Mouse (Mus musculus): ENCODE data around the gene 1700067K01Rik. TPM values are rescaled to one million over a fixed set of nuclear protein-coding genes. Genes with fewer than 3 reads are reported as not detected.

Gene 1700067K01Rik
- polyA plus RNA-seq, 1 experiment from 2014 or later: 1.1 TPM

GRCm38 (mm10) chr8:84012499-84013165 lies 11.3 kb downstream of the 1700067K01Rik start:
- no peak for ATAC-seq
- 2% methylated on average over 35 of the region's 35 CpGs for WGBS
- Histone ChIP-seq H3K27me3 (ENCODE audit: control insufficient read depth, insufficient read depth, low read depth, low read length) (peaks cover 22% of the 10 kb centered on the region), H3K9ac (ENCODE audit: low read depth, low read length) (peak overlapping the region; percentile 40; the same call in 1 of the 2 replicates), H3K36me3 (ENCODE audit: control insufficient read depth, insufficient read depth, low read length) (no peaks in the 10 kb centered on the region), H3K4me3 (ENCODE audit: low read depth, low read length) (peak overlapping the region; percentile 58), H3K4me1 (ENCODE audit: control insufficient read depth, insufficient read depth, low read length) (peaks cover 22% of the 10 kb centered on the region), H3K27ac (ENCODE audit: low read length) (no peak overlapping the region), H3K4me2 (ENCODE audit: low read length) (peak overlapping the region; percentile 94), H3K9me3 (replicated peaks; ENCODE audit: control insufficient read depth, low read length, poor library complexity, severe bottlenecking) (no peaks in the 10 kb centered on the region)

DNA sequence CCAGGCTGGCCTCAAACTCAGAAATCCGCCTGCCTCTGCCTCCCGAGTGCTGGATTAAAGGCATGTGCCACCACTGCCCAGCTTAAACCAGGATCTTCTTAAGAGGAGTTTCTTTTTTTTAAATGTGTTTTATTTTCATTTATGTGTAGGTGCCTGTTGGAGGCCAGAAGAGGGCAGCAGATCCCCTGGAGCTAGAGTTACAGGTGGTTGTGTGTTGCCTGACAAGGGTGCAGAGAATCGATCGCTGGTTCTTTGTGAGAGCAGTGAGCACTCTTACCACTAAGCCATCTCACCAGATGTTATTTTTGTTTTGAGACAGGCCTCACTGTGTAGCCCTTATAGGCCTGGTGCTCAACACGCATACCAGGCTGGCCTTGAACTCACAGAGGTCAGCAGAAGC lies 14.5 kb downstream of the 1700067K01Rik start:
- H3K4me1 ChIP-seq (ENCODE audit: control insufficient read depth, insufficient read depth, low read length): peaks cover 16% of the 10 kb centered on the region

GRCm38 (mm10) chr8:84019738-84020137 lies 18.4 kb downstream of the 1700067K01Rik start:
- H3K9me3 ChIP-seq (replicated peaks; ENCODE audit: control insufficient read depth, low read length, poor library complexity, severe bottlenecking): no peaks in the 10 kb centered on the region
- H3K9ac ChIP-seq (ENCODE audit: low read depth, low read length): no peak overlapping the region
- no peaks in the 10 kb centered on the region; the same call in 1 of the 2 replicates for H3K4me1 ChIP-seq (ENCODE audit: control insufficient read depth, insufficient read depth, low read length)
- H3K27ac ChIP-seq (ENCODE audit: low read length): no peak overlapping the region
- no peak overlapping the region for H3K4me3 ChIP-seq (ENCODE audit: low read depth, low read length)
- H3K36me3 ChIP-seq (ENCODE audit: control insufficient read depth, insufficient read depth, low read length): no peaks in the 10 kb centered on the region
- peaks cover 12% of the 10 kb centered on the region for H3K27me3 ChIP-seq (ENCODE audit: control insufficient read depth, insufficient read depth, low read depth, low read length)
- H3K4me2 ChIP-seq (ENCODE audit: low read length): no peak overlapping the region
- ATAC-seq: no peak
- WGBS: 86% methylated on average over 9 of the region's 9 CpGs

More for the DNA sequence above, 14.5 kb downstream of the 1700067K01Rik start:
- H3K27ac ChIP-seq (ENCODE audit: low read length): no peak overlapping the region
- no peaks in the 10 kb centered on the region for H3K9me3 ChIP-seq (replicated peaks; ENCODE audit: control insufficient read depth, low read length, poor library complexity, severe bottlenecking)
- H3K9ac ChIP-seq (ENCODE audit: low read depth, low read length): no peak overlapping the region
- ATAC-seq: no peak
- peaks cover 21% of the 10 kb centered on the region for H3K27me3 ChIP-seq (ENCODE audit: control insufficient read depth, insufficient read depth, low read depth, low read length)
- 94% methylated on average over 5 of the region's 5 CpGs for WGBS
- H3K36me3 ChIP-seq (ENCODE audit: control insufficient read depth, insufficient read depth, low read length): no peaks in the 10 kb centered on the region
- no peak overlapping the region for H3K4me3 ChIP-seq (ENCODE audit: low read depth, low read length)
- no peak overlapping the region for H3K4me2 ChIP-seq (ENCODE audit: low read length)

- 9% methylated on average over 18 of the region's 18 CpGs for WGBS
- H3K27me3 ChIP-seq (ENCODE audit: control insufficient read depth, insufficient read depth, low read depth, low read length): peaks cover 12% of the 10 kb centered on the region
- no peak within 1 kb of the TSS for H3K9ac ChIP-seq (ENCODE audit: low read depth, low read length)
- no peaks in the 10 kb centered on the region for H3K36me3 ChIP-seq (ENCODE audit: control insufficient read depth, insufficient read depth, low read length)
- ATAC-seq: no peak
- no peaks in the 10 kb centered on the region for H3K9me3 ChIP-seq (replicated peaks; ENCODE audit: control insufficient read depth, low read length, poor library complexity, severe bottlenecking)
- H3K4me3 ChIP-seq (ENCODE audit: low read depth, low read length): no peak within 1 kb of the TSS
- peaks cover 5% of the 10 kb centered on the region; the same call in 1 of the 2 replicates for H3K4me1 ChIP-seq (ENCODE audit: control insufficient read depth, insufficient read depth, low read length)
- H3K27ac ChIP-seq (ENCODE audit: low read length): no peak within 1 kb of the TSS
- no peak within 1 kb of the TSS for H3K4me2 ChIP-seq (ENCODE audit: low read length)
These were observed 19.8 kb downstream of the 1700067K01Rik start, which contains the start of gene Palm3 for GRCm38 (mm10) chr8:84021096-84021495. Gene Palm3 (plus strand): TSS chr8:84021471.

DNA sequence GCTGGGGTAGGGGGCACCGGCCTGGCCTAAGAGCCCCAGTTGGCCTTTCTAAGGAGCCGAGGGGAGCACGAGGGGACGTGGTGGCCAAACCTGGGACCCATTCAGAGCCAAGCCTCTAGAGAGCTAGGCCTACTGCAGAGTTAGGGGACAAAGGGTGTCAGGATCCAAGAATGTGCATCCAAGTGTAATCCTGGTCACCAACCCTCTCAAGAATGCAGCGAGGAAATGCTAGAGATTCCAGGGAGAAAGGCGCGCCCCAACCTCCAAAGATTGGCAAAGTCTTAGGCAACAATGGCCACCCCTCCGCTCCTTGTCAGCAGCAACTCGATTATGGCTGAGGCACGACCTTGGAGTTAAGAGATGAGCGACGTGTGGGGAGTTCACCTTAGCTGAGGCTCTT lies 20.3 kb downstream of the 1700067K01Rik start:
- Histone ChIP-seq H3K36me3 (ENCODE audit: control insufficient read depth, insufficient read depth, low read length) (no peaks in the 10 kb centered on the region), H3K9ac (ENCODE audit: low read depth, low read length) (no peak overlapping the region), H3K9me3 (replicated peaks; ENCODE audit: control insufficient read depth, low read length, poor library complexity, severe bottlenecking) (no peaks in the 10 kb centered on the region), H3K27ac (ENCODE audit: low read length) (no peak overlapping the region), H3K27me3 (ENCODE audit: control insufficient read depth, insufficient read depth, low read depth, low read length) (peaks cover 13% of the 10 kb centered on the region), H3K4me2 (ENCODE audit: low read length) (no peak overlapping the region), H3K4me3 (ENCODE audit: low read depth, low read length) (no peak overlapping the region), H3K4me1 (ENCODE audit: control insufficient read depth, insufficient read depth, low read length) (peaks cover 5% of the 10 kb centered on the region; the same call in 1 of the 2 replicates)
- ATAC-seq: no peak
- WGBS: 37% methylated on average over 12 of the region's 12 CpGs

DNA sequence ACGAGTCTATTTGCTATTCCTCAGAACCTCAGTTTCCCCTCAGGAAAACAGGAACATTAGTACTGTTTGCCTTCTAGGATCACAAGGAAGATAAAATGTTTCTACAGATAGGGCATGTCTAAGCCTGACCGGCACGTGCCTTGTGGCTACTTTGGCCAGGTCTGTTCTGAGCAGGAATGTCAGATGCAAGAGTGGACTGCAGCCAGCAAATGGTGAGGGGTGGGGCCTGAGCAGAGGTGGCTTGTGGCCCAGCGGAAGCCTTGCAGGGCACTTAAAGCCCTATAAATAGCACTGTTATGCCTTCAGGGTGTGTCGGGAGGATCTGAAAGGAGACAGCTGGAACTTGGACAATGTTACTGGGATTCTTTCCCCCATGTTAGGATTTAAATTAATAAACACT lies 21.8 kb downstream of the 1700067K01Rik start:
- Histone ChIP-seq H3K9me3 (replicated peaks; ENCODE audit: control insufficient read depth, low read length, poor library complexity, severe bottlenecking) (no peaks in the 10 kb centered on the region), H3K27me3 (ENCODE audit: control insufficient read depth, insufficient read depth, low read depth, low read length) (peaks cover 21% of the 10 kb centered on the region), H3K4me2 (ENCODE audit: low read length) (no peak overlapping the region), H3K9ac (ENCODE audit: low read depth, low read length) (no peak overlapping the region), H3K4me3 (ENCODE audit: low read depth, low read length) (no peak overlapping the region), H3K36me3 (ENCODE audit: control insufficient read depth, insufficient read depth, low read length) (no peaks in the 10 kb centered on the region), H3K4me1 (ENCODE audit: control insufficient read depth, insufficient read depth, low read length) (peaks cover 5% of the 10 kb centered on the region; the same call in 1 of the 2 replicates), H3K27ac (ENCODE audit: low read length) (no peak overlapping the region)
- WGBS: 57% methylated on average over 5 of the region's 5 CpGs
- ATAC-seq: no peak

GRCm38 (mm10) chr8:84023631-84024030 lies 22.3 kb downstream of the 1700067K01Rik start:
- no peak for ATAC-seq
- WGBS: 63% methylated on average over 1 of the region's 1 CpGs
- H3K9ac ChIP-seq (ENCODE audit: low read depth, low read length): no peak overlapping the region

GRCm38 (mm10) chr8:84024171-84024570 lies 22.9 kb downstream of the 1700067K01Rik start:
- Histone ChIP-seq H3K36me3 (ENCODE audit: control insufficient read depth, insufficient read depth, low read length) (no peaks in the 10 kb centered on the region), H3K4me2 (ENCODE audit: low read length) (no peak overlapping the region), H3K27me3 (ENCODE audit: control insufficient read depth, insufficient read depth, low read depth, low read length) (peaks cover 27% of the 10 kb centered on the region), H3K27ac (ENCODE audit: low read length) (no peak overlapping the region), H3K4me3 (ENCODE audit: low read depth, low read length) (no peak overlapping the region), H3K9ac (ENCODE audit: low read depth, low read length) (no peak overlapping the region), H3K4me1 (ENCODE audit: control insufficient read depth, insufficient read depth, low read length) (peaks cover 5% of the 10 kb centered on the region; the same call in 1 of the 2 replicates), H3K9me3 (replicated peaks; ENCODE audit: control insufficient read depth, low read length, poor library complexity, severe bottlenecking) (no peaks in the 10 kb centered on the region)
- no peak for ATAC-seq
- 14% methylated on average over 10 of the region's 10 CpGs for WGBS

More at GRCm38 (mm10) chr8:84023631-84024030, 22.3 kb downstream of the 1700067K01Rik start:
- no peaks in the 10 kb centered on the region for H3K36me3 ChIP-seq (ENCODE audit: control insufficient read depth, insufficient read depth, low read length)
- no peak overlapping the region for H3K27ac ChIP-seq (ENCODE audit: low read length)
- H3K9me3 ChIP-seq (replicated peaks; ENCODE audit: control insufficient read depth, low read length, poor library complexity, severe bottlenecking): no peaks in the 10 kb centered on the region
- peaks cover 5% of the 10 kb centered on the region; the same call in 1 of the 2 replicates for H3K4me1 ChIP-seq (ENCODE audit: control insufficient read depth, insufficient read depth, low read length)
- H3K4me2 ChIP-seq (ENCODE audit: low read length): no peak overlapping the region
- H3K4me3 ChIP-seq (ENCODE audit: low read depth, low read length): no peak overlapping the region
- H3K27me3 ChIP-seq (ENCODE audit: control insufficient read depth, insufficient read depth, low read depth, low read length): peaks cover 26% of the 10 kb centered on the region

DNA sequence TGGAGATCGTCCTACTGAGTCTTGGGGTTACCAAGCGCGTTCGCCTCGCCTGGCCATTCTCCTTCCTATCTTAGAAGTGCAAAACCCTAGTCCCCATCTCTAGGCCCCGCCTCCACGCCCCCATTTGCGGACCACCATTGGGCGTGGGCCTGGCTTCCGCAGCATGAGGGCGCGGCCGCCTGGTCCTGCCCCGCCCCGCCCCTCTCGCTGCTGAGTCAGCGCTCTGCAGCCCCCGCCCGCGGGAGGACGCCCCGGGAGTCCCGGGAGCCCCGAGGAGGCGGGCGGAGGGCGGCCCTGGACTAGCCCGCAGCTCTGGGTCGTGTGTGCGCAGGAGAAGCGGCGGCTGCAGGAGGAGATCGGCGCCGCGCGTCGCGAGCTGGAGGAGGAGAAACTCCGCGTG lies 24.6 kb downstream of the 1700067K01Rik start:
- Histone ChIP-seq H3K4me3 (ENCODE audit: low read depth, low read length) (peak overlapping the region; percentile 57), H3K27ac (ENCODE audit: low read length) (no peak overlapping the region), H3K4me1 (ENCODE audit: control insufficient read depth, insufficient read depth, low read length) (peaks cover 5% of the 10 kb centered on the region; the same call in 1 of the 2 replicates), H3K9ac (ENCODE audit: low read depth, low read length) (peak overlapping the region; percentile 77), H3K36me3 (ENCODE audit: control insufficient read depth, insufficient read depth, low read length) (no peaks in the 10 kb centered on the region), H3K9me3 (replicated peaks; ENCODE audit: control insufficient read depth, low read length, poor library complexity, severe bottlenecking) (no peaks in the 10 kb centered on the region), H3K27me3 (ENCODE audit: control insufficient read depth, insufficient read depth, low read depth, low read length) (peaks cover 21% of the 10 kb centered on the region), H3K4me2 (ENCODE audit: low read length) (peak overlapping the region; percentile 97)
- under 1% methylated on average over 41 of the region's 41 CpGs for WGBS
- peak; percentile 70 for ATAC-seq
